Comparison of ENCODE assay signal across 15 mouse cellular contexts in the genomic region with DNA sequence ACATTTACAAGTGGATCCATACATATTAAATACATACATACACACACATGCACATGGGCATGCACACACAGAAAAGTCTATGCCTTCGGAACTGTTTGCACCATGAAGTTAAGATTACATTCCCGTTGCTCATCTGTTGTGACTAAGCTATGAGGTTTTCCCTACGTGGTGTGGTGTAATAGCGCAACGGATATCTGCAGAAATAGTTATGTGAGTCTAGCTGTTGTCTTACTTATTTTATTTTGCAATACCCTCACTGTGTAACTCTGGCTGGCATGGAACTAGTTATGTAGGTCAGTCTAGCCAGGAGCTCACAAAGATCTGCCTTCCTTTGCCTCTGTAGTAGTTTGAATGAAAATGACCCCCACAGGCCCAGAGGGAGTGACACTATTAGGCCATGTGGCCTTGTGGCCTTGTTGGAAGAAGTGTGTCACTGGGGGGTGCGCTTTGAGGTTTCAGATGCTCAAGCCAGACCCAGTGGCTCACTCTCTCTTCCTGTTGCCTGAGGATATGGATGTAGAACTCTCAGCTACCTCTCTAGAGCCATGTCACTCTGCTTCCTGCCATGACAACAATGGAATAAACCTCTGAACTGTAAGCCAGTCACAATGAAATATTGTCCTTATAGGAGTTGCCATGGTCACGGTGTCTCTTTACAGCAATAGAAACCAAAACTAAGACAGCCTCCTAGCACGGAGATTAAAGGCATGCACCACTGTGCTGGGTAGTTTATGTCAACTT. TPM values are rescaled to one million over a fixed set of nuclear protein-coding genes. Genes with fewer than 3 reads are reported as not detected.
"Had no signal": no experiment of that assay in that cellular context is flagged by ENCODE, and none has a peak within 500 bp of the region (broad histone marks: within the 10 kb centered on the region; RNA-seq: fewer than 3 reads in every experiment).

No protein-coding gene starts in this region.

- H3K4me1 ChIP-seq: limb, embryonic 15.5 days; midbrain, embryonic 10.5 days; neural tube, embryonic 15.5 days had no signal

- H3K4me3 ChIP-seq: limb, embryonic 15.5 days; liver, embryonic 12.5 days; midbrain, embryonic 10.5 days; myocyte; neural tube, embryonic 15.5 days had no signal

- H3K27me3 ChIP-seq: limb, embryonic 15.5 days; liver, embryonic 12.5 days; neural tube, embryonic 15.5 days had no signal

- ATAC-seq: intestine, postnatal 0 days; liver, embryonic 12.5 days had no signal

- H3K27ac ChIP-seq: limb, embryonic 15.5 days; liver, embryonic 12.5 days; midbrain, embryonic 10.5 days; neural tube, embryonic 15.5 days; stomach, postnatal 0 days had no signal

- H3K36me3 ChIP-seq: limb, embryonic 15.5 days; liver, embryonic 12.5 days; midbrain, embryonic 10.5 days; neural tube, embryonic 15.5 days had no signal

- DNase-seq: kidney, postnatal 10 days; lung, embryonic 14.5 days; lung, postnatal 10 days; midbrain, embryonic 14.5 days; thymus, postnatal 14 days had no signal

RNA-seq across cellular contexts. Expression of a gene that starts 13.1 kb away (rescaled TPM):
- polyA plus RNA-seq: kidney, embryonic 14.5 days; liver, embryonic 12.5 days; liver, embryonic 16.5 days; lung, embryonic 14.5 days; midbrain, embryonic 10.5 days; midbrain, embryonic 14.5 days; neural tube, embryonic 11.5 days; neural tube, embryonic 15.5 days had no signal
